Mouse (Mus musculus): ENCODE data around the gene BC003965.

GRCm38 (mm10) chr17:25172558-25172957 is 11.8 kb upstream of the BC003965 start:
- TF ChIP-seq CTCF (IDR thresholded peaks at IDR 0.05; ENCODE audit: borderline replicate concordance, control insufficient read depth, extremely low read depth, insufficient read depth, low read length, poor library complexity) (no peak), POLR2A (IDR thresholded peaks at IDR 0.05; ENCODE audit: control insufficient read depth, extremely low read depth, insufficient read depth, low read length, poor library complexity) (no peak)

All from thymus, adult 2 months (tissue).